Mouse (Mus musculus): Measurements from ENCODE around the gene Tmem79. TPM values are rescaled to one million over a fixed set of nuclear protein-coding genes. Genes with fewer than 3 reads are reported as not detected.
"Not testable (repeated sequence)": the region's sequence is repeated elsewhere in the genome, so short reads cannot be mapped to it uniquely, and the experiment has no call there.

Tmem79 gene
- total RNA-seq (2014; fragmentation: Nextera tagmentation) (3.8 and 8.1 TPM in 2 replicates), total RNA-seq (2017) (1.1 and 1.6 TPM in 2 replicates), polyA plus RNA-seq (2012) (1.3 and 2.7 TPM in 2 replicates)

DNA sequence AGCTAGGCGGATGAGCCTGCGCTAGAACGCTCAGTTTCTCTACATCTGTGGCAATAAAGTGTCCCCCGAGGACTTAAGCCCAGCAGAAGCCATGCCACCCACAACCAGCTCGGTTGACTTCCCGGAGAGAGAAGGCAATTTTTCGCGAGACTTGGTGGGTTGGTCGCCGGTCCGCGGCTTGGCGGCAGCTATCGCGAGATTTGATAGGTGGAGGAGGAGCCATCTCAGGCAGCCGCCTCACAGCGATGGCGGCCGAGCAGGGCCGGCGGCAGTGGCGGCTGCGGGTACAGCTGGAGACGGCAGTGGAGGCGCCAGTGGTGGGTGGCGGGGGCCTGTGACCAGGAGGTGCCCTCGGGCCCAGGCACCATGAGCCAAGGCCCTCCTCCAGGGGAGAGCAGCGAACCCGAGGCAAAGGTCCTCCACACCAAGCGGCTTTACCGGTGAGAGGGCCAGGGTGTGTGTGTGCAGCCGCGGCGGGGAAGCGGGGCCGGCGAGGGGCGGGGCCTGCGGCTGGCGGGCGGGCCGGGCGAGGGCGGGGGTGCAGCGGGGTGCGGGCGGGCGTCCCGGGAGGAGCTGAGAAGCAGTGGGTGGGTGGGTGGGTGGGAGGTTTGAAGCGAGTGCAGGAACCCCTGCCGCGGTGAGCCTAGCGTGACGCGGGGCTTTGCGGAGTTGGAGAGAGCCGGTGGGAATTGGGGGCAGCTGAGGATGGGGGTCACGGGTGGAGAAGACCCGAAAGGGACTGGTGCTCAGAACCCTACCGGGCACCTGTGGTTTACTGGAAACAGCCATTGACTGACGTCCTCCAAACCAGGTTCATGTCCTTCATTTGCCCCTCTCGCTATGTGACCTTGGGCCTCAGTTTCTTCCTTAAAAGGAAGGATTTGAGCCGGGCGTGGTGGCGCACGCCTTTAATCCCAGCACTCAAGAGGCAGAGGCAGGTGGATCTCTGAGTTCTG lies at the start of gene Tmem79, which contains the start of gene Smg5:
Gene Tmem79, minus strand, starts transcription at position 91 of the 956 bp plus-strand sequence.
Gene Smg5, plus strand, starts transcription at position 203 of the 956 bp plus-strand sequence.
- no peaks in the 10 kb centered on the region for H3K27me3 ChIP-seq (ENCODE audit: insufficient read depth, low read length)
- peaks cover 47% of the 10 kb centered on the region for H3K36me3 ChIP-seq (replicated peaks)
- ATAC-seq (ENCODE audit: extremely low read depth, insufficient number of reproducible peaks, low FRiP score, poor library complexity, severe bottlenecking) (peak; percentile 64), DNase-seq (ENCODE audit: low spot score) (peak; percentile 95)
- H3K4me1 ChIP-seq (ENCODE audit: insufficient read depth, low read depth, low read length), result peaks cover 54% of the 10 kb centered on the region
- no peak for TF ChIP-seq GATA1 (IDR thresholded peaks at IDR 0.05; ENCODE audit: borderline replicate concordance, low read length)
- no peak for TF ChIP-seq TAL1 (conservative IDR thresholded peaks at IDR 0.05; ENCODE audit: low read depth, low read length)
- TF ChIP-seq CTCF (IDR thresholded peaks at IDR 0.05; ENCODE audit: low read depth, low read length), result no peak
- TF ChIP-seq GATA2 (IDR thresholded peaks at IDR 0.05; ENCODE audit: borderline replicate concordance, low read depth, low read length), result no peak
- TF ChIP-seq POLR2AphosphoS5 (IDR thresholded peaks at IDR 0.05; ENCODE audit: insufficient replicate concordance, low read depth, low read length), result no peak
- H3K4me3 ChIP-seq (ENCODE audit: low read depth, low read length), result peak within 1 kb of the TSS; percentile 86
- H3K9me3 ChIP-seq (replicated peaks), result no peaks in the 10 kb centered on the region

DNA sequence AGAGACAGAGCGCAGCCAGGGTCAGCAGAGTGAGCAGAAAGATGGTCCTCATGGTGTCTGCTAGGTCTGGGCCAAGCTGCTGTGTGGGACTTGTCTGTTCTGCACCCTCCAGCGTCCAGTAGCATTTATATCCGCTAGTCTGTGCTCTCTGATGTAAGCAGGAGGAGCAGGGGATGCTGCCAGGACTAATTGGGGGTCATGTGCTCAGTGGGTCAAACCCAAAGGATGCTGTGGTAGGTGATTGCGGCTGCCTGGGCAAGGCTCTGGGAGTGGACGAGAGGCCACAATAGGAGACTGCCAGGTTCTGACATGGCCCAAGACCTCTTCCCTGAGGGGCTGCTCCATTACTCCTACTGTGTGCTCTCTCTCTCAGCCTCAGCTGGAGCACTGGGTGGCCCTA lies 48.4 kb upstream of the Tmem79 start, which contains the start of gene Bglap:
Gene Bglap, minus strand, starts transcription at position 101 of the 400 bp plus-strand sequence.
- Histone ChIP-seq H3K4me1 (ENCODE audit: insufficient read depth, low read depth, low read length) (no peaks in the 10 kb centered on the region), H3K4me3 (ENCODE audit: low read depth, low read length) (no peak within 1 kb of the TSS), H3K9me3 (replicated peaks) (no peaks in the 10 kb centered on the region), H3K36me3 (replicated peaks) (peaks cover 3% of the 10 kb centered on the region), H3K27me3 (ENCODE audit: insufficient read depth, low read length) (peaks cover 8% of the 10 kb centered on the region; the same call in 1 of the 2 replicates)
- TF ChIP-seq CTCF (IDR thresholded peaks at IDR 0.05; ENCODE audit: low read depth, low read length), result no peak
- TF ChIP-seq GATA1 (IDR thresholded peaks at IDR 0.05; ENCODE audit: borderline replicate concordance, low read length), result no peak
- no peak for TF ChIP-seq TAL1 (conservative IDR thresholded peaks at IDR 0.05; ENCODE audit: low read depth, low read length)
- no peak for TF ChIP-seq GATA2 (IDR thresholded peaks at IDR 0.05; ENCODE audit: borderline replicate concordance, low read depth, low read length)
- DNase-seq (ENCODE audit: low spot score) (no peak), ATAC-seq (ENCODE audit: extremely low read depth, insufficient number of reproducible peaks, low FRiP score, poor library complexity, severe bottlenecking) (no peak)

- peaks cover 19% of the 10 kb centered on the region for H3K27me3 ChIP-seq (ENCODE audit: insufficient read depth, low read length)
- H3K9me3 ChIP-seq (replicated peaks); H3K36me3 ChIP-seq (replicated peaks); ATAC-seq (ENCODE audit: extremely low read depth, insufficient number of reproducible peaks, low FRiP score, poor library complexity, severe bottlenecking); DNase-seq (ENCODE audit: low spot score); H3K4me1 ChIP-seq (ENCODE audit: insufficient read depth, low read depth, low read length); H3K4me3 ChIP-seq (ENCODE audit: low read depth, low read length): not testable (repeated sequence)
Measured at GRCm38 (mm10) chr3:88382383-88382782, 46.4 kb upstream of the Tmem79 start.

DNA sequence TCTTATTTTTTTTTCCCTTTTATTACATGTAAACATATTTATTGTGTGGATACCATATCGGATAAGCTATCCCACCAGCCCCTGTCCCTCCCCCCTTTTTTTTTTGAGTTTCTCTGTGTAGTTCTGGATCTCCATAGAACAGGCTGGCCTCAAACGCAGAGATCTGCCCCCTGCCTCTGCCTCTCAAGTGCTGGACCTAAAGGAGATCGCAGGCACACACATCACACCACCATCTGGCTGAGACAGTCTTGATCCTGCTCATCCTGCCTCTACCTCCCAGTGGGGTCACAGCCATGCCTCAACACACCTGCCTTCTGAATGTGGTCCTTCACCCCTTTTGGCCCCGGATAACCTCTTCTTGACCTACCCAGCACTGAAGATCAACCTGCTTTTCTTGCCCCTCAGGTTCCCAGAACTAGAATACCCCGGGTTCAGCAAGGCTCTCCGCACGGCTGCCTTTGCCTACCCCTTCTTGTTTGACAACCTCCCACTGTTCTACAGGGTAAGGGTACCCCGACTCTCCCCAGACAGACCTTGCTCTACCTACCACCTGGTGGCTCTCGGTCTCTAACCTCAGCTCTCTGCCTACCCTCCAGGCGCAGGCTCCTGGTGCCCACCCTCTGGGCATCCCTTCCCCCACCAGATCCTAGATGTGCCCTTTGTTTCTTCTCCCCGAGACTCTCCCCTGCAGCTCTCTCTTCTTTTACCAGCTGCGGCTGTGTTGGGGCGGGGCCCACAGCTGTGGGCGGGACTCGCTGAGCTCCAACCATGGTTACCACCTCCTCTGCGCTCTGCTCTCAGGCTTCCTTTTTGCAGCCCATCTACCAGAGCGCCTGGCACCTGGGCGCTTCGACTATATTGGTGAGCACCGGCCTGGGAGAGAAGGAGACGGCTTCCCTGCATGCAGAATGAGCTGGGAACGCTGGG lies 45.7 kb upstream of the Tmem79 start:
- not testable (repeated sequence) for H3K4me1 ChIP-seq (ENCODE audit: insufficient read depth, low read depth, low read length); ATAC-seq (ENCODE audit: extremely low read depth, insufficient number of reproducible peaks, low FRiP score, poor library complexity, severe bottlenecking); DNase-seq (ENCODE audit: low spot score); H3K4me3 ChIP-seq (ENCODE audit: low read depth, low read length); H3K9me3 ChIP-seq (replicated peaks); H3K36me3 ChIP-seq (replicated peaks)
- H3K27me3 ChIP-seq (ENCODE audit: insufficient read depth, low read length), result peaks cover 23% of the 10 kb centered on the region

- H3K9me3 ChIP-seq (replicated peaks); DNase-seq (ENCODE audit: low spot score); H3K36me3 ChIP-seq (replicated peaks); ATAC-seq (ENCODE audit: extremely low read depth, insufficient number of reproducible peaks, low FRiP score, poor library complexity, severe bottlenecking); H3K4me3 ChIP-seq (ENCODE audit: low read depth, low read length); H3K4me1 ChIP-seq (ENCODE audit: insufficient read depth, low read depth, low read length): not testable (repeated sequence)
- H3K27me3 ChIP-seq (ENCODE audit: insufficient read depth, low read length), result peaks cover 26% of the 10 kb centered on the region
Measured at GRCm38 (mm10) chr3:88378599-88378998, 42.7 kb upstream of the Tmem79 start, which contains the start of gene Bglap2. Gene Bglap2, minus strand, starts transcription at chr3:88378699.

GRCm38 (mm10) chr3:88376644-88377043 lies 40.7 kb upstream of the Tmem79 start:
- H3K4me1 ChIP-seq (ENCODE audit: insufficient read depth, low read depth, low read length); H3K36me3 ChIP-seq (replicated peaks); H3K9me3 ChIP-seq (replicated peaks); ATAC-seq (ENCODE audit: extremely low read depth, insufficient number of reproducible peaks, low FRiP score, poor library complexity, severe bottlenecking); DNase-seq (ENCODE audit: low spot score); H3K4me3 ChIP-seq (ENCODE audit: low read depth, low read length): not testable (repeated sequence)
- H3K27me3 ChIP-seq (ENCODE audit: insufficient read depth, low read length), result peaks cover 27% of the 10 kb centered on the region

GRCm38 (mm10) chr3:88375750-88376626 lies 40.0 kb upstream of the Tmem79 start:
- DNase-seq (ENCODE audit: low spot score) (peak; percentile 19), ATAC-seq (ENCODE audit: extremely low read depth, insufficient number of reproducible peaks, low FRiP score, poor library complexity, severe bottlenecking) (0 out of 2 replicates have a peak, but pooled peaks have one; percentile 8)
- not testable (repeated sequence) for H3K36me3 ChIP-seq (replicated peaks); H3K4me3 ChIP-seq (ENCODE audit: low read depth, low read length); H3K4me1 ChIP-seq (ENCODE audit: insufficient read depth, low read depth, low read length)
- Histone ChIP-seq H3K9me3 (replicated peaks) (peaks cover 10% of the 10 kb centered on the region), H3K27me3 (ENCODE audit: insufficient read depth, low read length) (peaks cover 31% of the 10 kb centered on the region)

DNA sequence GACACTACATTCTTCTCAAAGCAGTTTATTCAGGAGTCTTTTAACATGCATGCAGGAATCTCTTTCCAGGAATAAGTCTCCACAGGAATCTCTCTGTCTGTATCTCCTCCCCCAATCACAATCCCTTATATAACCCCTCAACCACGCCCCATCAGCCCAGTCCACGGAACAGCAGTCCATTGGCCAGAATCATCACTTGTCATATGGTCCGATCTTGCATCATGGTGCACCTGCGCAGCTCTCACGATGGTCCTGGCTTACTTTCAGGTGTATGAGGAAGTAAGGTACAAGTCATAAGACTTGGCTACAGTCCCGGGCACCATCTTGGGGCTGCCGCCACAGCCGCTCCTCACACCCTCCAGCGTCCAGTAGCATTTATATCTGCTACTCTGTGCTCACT lies 36.7 kb upstream of the Tmem79 start, which contains the start of gene Bglap3:
Gene Bglap3, minus strand, starts transcription at position 101 of the 400 bp plus-strand sequence.
- not testable (repeated sequence) for DNase-seq (ENCODE audit: low spot score); H3K36me3 ChIP-seq (replicated peaks); ATAC-seq (ENCODE audit: extremely low read depth, insufficient number of reproducible peaks, low FRiP score, poor library complexity, severe bottlenecking); H3K4me3 ChIP-seq (ENCODE audit: low read depth, low read length); H3K4me1 ChIP-seq (ENCODE audit: insufficient read depth, low read depth, low read length)
- H3K9me3 ChIP-seq (replicated peaks), result peaks cover 28% of the 10 kb centered on the region
- peaks cover 32% of the 10 kb centered on the region for H3K27me3 ChIP-seq (ENCODE audit: insufficient read depth, low read length)

DNA sequence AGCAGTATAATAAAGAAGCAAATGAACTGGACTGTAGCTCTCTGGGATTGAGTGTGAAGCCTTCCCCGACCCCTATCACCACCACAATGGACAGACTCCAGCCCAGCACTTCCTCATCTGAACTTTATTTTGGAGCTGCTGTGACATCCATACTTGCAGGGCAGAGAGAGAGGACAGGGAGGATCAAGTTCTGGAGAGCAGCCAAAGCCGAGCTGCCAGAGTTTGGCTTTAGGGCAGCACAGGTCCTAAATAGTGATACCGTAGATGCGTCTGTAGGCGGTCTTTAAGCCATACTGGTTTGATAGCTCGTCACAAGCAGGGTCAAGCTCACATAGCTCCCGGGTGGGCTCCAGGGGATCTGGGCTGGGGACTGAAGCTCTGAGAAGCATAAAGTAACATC lies 32.6 kb upstream of the Tmem79 start:
- not testable (repeated sequence) for ATAC-seq (ENCODE audit: extremely low read depth, insufficient number of reproducible peaks, low FRiP score, poor library complexity, severe bottlenecking)
- peaks cover 16% of the 10 kb centered on the region for H3K4me1 ChIP-seq (ENCODE audit: insufficient read depth, low read depth, low read length)

More for the DNA sequence above, 32.6 kb upstream of the Tmem79 start:
- not testable (repeated sequence) for H3K4me3 ChIP-seq (ENCODE audit: low read depth, low read length); H3K36me3 ChIP-seq (replicated peaks); DNase-seq (ENCODE audit: low spot score)
- H3K27me3 ChIP-seq (ENCODE audit: insufficient read depth, low read length), result peaks cover 27% of the 10 kb centered on the region
- H3K9me3 ChIP-seq (replicated peaks), result peaks cover 28% of the 10 kb centered on the region
